Mouse (Mus musculus) heart, postnatal 10 days (tissue): ENCODE data around the gene Gm11060. TPM values are rescaled to one million over a fixed set of nuclear protein-coding genes. Genes with fewer than 3 reads are reported as not detected.

ENCODE experiments used
- DNase-seq, 2 experiments: peaks; one replicate each; pipeline ENCODE4 v3.0.0; 2021
- intact Hi-C: fragments of 180-260 bp; cut with DNase I; formaldehyde crosslinking; loops from one replicate; pipeline ENCODE4 v1.15.1; 2025
- total RNA-seq, 2 experiments: library from RNA; stranded (reverse); gene quantifications; 2 replicates each; pipeline ENCODE4 v1.2.3; 2021

The Gm11060 gene
- total RNA-seq, 2 experiments from 2014 or later = not detected

- peak; percentile 54 to 59 for DNase-seq
- intact Hi-C loops = loop anchor here (5.0 kb wide), 1 partner anchor 53 kb away; no protein-coding TSS in a partner anchor
Measured at GRCm38 (mm10) chr2:105134296-105134695, 42.5 kb downstream of the Gm11060 start.

GRCm38 (mm10) chr2:105139471-105139870 is 47.7 kb downstream of the Gm11060 start:
- intact Hi-C loops = no loop called here

GRCm38 (mm10) chr2:105141371-105141770 is 49.6 kb downstream of the Gm11060 start:
- intact Hi-C loops = no loop called here
- DNase-seq = no peak

More at GRCm38 (mm10) chr2:105139471-105139870, 47.7 kb downstream of the Gm11060 start:
- peak in 1 of 2 experiments; percentile 6 for DNase-seq

Other genes with a start within 250 kb of the Gm11060 start
- 1 to 10 TPM; 2.2 to 2.4 TPM for gene Prrg4, start 242.1 kb upstream of the Gm11060 start, total RNA-seq
- gene Ccdc73, start 224.2 kb upstream of the Gm11060 start, total RNA-seq = 1 to 10 TPM; 3.2 to 3.3 TPM
- gene Eif3m, start 74.9 kb upstream of the Gm11060 start, total RNA-seq = 100 to 1,000 TPM; 136 to 142 TPM
- gene Wt1, start 34.5 kb downstream of the Gm11060 start, total RNA-seq = 10 to 100 TPM; 12.6 to 13.3 TPM
- gene Them7, start 132.3 kb downstream of the Gm11060 start, total RNA-seq = 1 to 10 TPM in 1 of 2 experiments, under 1 TPM in 1; 0.98 to 1.1 TPM